Mouse (Mus musculus): ENCODE measurements around the gene Hoxd8.
A peak's percentile ranks its signal among the peaks of the same experiment; 100 is the strongest.

Gene Hoxd8

GRCm38 (mm10) chr2:74715504-74716241 is 11.3 kb downstream of the Hoxd8 start:
- peak; percentile 86 to 95 for DNase-seq

- no peak for DNase-seq
Observed at GRCm38 (mm10) chr2:74720384-74720783, 16.0 kb downstream of the Hoxd8 start.

GRCm38 (mm10) chr2:74720955-74721491 is 16.6 kb downstream of the Hoxd8 start:
- DNase-seq = no peak

- no peak for DNase-seq
Observed at GRCm38 (mm10) chr2:74721882-74722281, 17.5 kb downstream of the Hoxd8 start.

GRCm38 (mm10) chr2:74722949-74723348 is 18.5 kb downstream of the Hoxd8 start:
- DNase-seq = no peak

GRCm38 (mm10) chr2:74724244-74725015 is 20.0 kb downstream of the Hoxd8 start:
- DNase-seq = no peak

- DNase-seq = no peak
Observed at GRCm38 (mm10) chr2:74725171-74725570, 20.8 kb downstream of the Hoxd8 start.

- DNase-seq = no peak
Observed at GRCm38 (mm10) chr2:74726551-74726950, 22.1 kb downstream of the Hoxd8 start, which contains the start of gene Gm28230. TSS of gene Gm28230 (plus strand) at chr2:74726728.

GRCm38 (mm10) chr2:74726973-74727639 is 22.7 kb downstream of the Hoxd8 start:
- no peak for DNase-seq

- no peak for DNase-seq
Observed at GRCm38 (mm10) chr2:74727640-74728302, 23.4 kb downstream of the Hoxd8 start.

GRCm38 (mm10) chr2:74728303-74728680 is 23.9 kb downstream of the Hoxd8 start:
- no peak for DNase-seq

- no peak for DNase-seq
Observed at GRCm38 (mm10) chr2:74730331-74730730, 25.9 kb downstream of the Hoxd8 start.

GRCm38 (mm10) chr2:74731055-74731454 is 26.6 kb downstream of the Hoxd8 start:
- no peak for DNase-seq

GRCm38 (mm10) chr2:74731799-74732512 is 27.5 kb downstream of the Hoxd8 start:
- DNase-seq = no peak

GRCm38 (mm10) chr2:74732513-74733316 is 28.3 kb downstream of the Hoxd8 start:
- DNase-seq = no peak

- no peak for DNase-seq
Observed at GRCm38 (mm10) chr2:74733317-74733661, 28.9 kb downstream of the Hoxd8 start.

GRCm38 (mm10) chr2:74733765-74734164 is 29.4 kb downstream of the Hoxd8 start:
- no peak for DNase-seq

GRCm38 (mm10) chr2:74734451-74734850 is 30.0 kb downstream of the Hoxd8 start:
- no peak for DNase-seq

GRCm38 (mm10) chr2:74734996-74735811 is 30.8 kb downstream of the Hoxd8 start:
- DNase-seq = no peak
